Mouse (Mus musculus) testis, adult 2 months (tissue): ENCODE measurements around the gene Akap13.

Experiments
- CTCF ChIP-seq: fragments of 200-500 bp; IDR thresholded peaks from 2 replicates; pipeline ENCODE4 v1.5.1; 2012; ENCODE audit warnings: low read depth, mild to moderate bottlenecking, inconsistent platforms, low read length, moderate library complexity; ENCODE audit not compliant: control insufficient read depth, insufficient read depth, insufficient replicate concordance
- POLR2A ChIP-seq: fragments of 200-500 bp; IDR thresholded peaks from 2 replicates; pipeline ENCODE4 v1.6.1; 2012; ENCODE audit warnings: low read depth, mild to moderate bottlenecking, inconsistent platforms, low read length, moderate library complexity; ENCODE audit not compliant: control insufficient read depth

- TF ChIP-seq CTCF (no peak), POLR2A (no peak)
These were observed 19.3 kb downstream of the Akap13 start for GRCm38 (mm10) chr7:75474564-75475150.
